Mouse (Mus musculus): ENCODE results near the gene Zfp383.
"Not testable (repeated sequence)": the region's sequence is repeated elsewhere in the genome, so short reads cannot be mapped to it uniquely, and the experiment has no call there.

The Zfp383 gene

GRCm38 (mm10) chr7:29908130-29908950 is at the start of gene Zfp383:
Zfp383 (plus strand) TSS chr7:29908223.
- peak; percentile 78 for DNase-seq (ENCODE audit: low spot score)

GRCm38 (mm10) chr7:29859532-29860517 is 48.2 kb upstream of the Zfp383 start, which contains the start of gene Zfp420:
Zfp420 (plus strand) TSS chr7:29859979.
- peak; percentile 89 for DNase-seq (ENCODE audit: low spot score)

- no peak for DNase-seq (ENCODE audit: low spot score)
Measured at GRCm38 (mm10) chr7:29861660-29862059, 46.4 kb upstream of the Zfp383 start.

GRCm38 (mm10) chr7:29874256-29874655 is 33.8 kb upstream of the Zfp383 start:
- no peak for DNase-seq (ENCODE audit: low spot score)

DNA sequence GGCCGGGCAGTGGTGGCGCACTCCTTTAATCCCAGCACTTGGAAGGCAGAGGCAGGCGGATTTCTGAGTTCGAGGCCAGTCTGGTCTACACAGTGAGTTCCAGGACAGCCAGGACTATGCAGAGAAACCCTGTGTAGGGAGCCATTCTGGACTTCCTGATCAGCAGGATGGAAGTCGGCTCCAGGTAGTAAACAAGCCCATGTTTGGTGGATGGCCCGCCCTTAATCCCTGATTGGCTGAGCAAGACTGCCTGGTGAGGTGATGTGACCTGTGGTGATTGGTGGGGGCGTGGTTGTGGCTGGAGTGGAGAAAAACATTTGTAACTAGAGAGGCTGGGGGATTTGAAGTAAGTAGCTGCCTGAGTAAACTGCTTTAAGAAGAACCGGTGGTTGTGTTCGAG is 30.5 kb upstream of the Zfp383 start:
- not testable (repeated sequence) for DNase-seq (ENCODE audit: low spot score)

DNA sequence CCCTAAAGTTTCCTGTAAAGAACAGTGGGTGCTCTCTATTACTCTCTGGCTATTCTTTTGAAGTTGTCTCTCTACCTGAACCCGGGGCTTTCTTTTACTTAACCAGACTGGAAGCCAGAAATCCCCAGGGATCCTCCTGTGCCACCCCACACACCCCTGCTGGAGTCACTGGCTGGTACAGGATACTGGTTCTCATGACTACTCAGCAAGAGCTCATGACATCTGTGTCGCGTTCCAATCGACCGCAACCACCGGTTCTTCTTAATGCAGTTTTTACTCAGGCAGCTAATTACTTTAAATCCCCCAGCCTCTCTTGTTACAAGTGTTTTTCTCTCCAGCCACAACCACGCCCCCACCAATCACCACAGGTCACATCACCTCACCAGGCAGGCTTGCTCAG is 28.0 kb upstream of the Zfp383 start:
- no peak for DNase-seq (ENCODE audit: low spot score)

DNA sequence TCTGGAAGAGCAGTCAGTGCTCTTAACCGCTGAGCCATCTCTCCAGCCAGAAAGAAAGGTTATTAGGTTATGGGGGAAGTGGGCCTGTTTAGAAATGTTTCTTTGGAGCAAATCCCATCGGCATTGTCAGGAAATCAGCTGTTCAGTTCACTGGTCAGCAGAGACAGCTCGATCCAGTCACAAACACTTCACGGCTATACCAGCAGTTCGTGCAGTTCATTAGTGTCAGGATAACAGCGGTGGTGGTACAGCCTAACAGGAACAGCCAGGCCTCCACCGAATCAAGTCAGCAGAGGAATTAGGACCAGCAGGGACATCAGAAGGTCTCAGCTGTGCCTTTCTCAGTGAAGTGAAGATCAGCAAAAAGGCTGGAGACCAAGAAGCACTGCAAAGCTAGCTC is 27.1 kb upstream of the Zfp383 start:
- DNase-seq (ENCODE audit: low spot score) = no peak

GRCm38 (mm10) chr7:29890501-29890900 is 17.5 kb upstream of the Zfp383 start:
- no peak for DNase-seq (ENCODE audit: low spot score)

DNA sequence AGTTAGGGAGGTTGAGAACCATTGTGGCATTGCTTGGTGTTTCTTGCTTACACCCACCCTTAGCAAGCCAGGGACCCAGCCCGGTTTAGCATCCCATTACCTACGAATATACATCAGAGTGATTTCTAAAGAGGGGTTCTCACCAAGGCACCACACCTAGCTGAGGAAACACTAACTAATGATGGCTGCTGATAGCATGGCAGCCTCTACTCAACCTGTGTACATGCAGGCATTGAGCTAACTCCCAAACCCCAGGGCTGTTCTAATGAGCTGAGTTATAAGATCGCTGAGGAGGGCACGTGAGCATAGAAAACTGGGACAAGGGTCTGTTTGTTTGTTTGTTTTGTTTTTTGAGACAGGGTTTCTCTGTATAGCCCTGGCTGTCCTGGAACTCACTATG is 15.3 kb upstream of the Zfp383 start:
- no peak for DNase-seq (ENCODE audit: low spot score)

DNA sequence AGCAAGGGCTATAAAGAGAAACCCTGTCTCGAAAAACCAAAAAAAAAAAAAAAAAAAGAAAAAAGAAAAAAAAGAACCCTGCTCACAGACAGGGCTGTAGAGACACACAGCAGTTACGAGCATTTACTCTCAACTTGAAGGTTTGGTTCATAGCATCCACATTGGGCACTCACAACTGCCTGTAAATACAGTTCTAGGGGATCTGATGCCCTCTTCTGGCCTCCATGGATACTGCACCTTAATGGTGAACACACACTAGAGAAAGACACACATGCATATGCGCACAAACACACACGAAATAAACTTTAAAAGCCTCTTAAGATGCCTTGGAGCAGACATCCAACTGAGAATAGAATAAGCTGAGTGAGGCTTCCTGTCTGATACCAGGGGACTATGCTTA is 9.7 kb upstream of the Zfp383 start:
- DNase-seq (ENCODE audit: low spot score) = no peak

GRCm38 (mm10) chr7:29904101-29904500 is 3.9 kb upstream of the Zfp383 start:
- DNase-seq (ENCODE audit: low spot score) = no peak

GRCm38 (mm10) chr7:29905966-29906681 is 1.9 kb upstream of the Zfp383 start, which contains the start of gene Zfp27:
Zfp27 (minus strand) TSS chr7:29906572.
- peak; percentile 65 for DNase-seq (ENCODE audit: low spot score)

GRCm38 (mm10) chr7:29906682-29907058 is 1.4 kb upstream of the Zfp383 start:
- no peak for DNase-seq (ENCODE audit: low spot score)

DNA sequence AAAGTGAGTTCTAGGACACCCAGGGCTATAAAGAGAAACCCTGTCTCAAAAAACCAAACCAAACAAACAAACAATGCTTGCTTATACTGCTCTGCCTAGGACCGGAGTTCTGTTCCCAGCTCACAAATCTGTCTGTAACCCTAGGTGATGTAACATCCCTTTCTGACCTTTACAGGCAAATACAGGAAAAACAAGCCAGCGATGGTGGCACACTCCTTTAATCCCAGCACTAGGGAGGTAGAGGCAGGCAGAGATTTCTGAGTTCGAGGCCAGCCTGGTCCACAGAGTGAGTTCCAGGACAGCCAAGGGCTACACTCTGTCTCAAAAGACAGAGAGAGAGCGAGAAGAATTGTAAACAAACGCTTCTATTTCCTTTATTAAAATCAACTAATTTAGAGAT is 817 bp upstream of the Zfp383 start:
- no peak for DNase-seq (ENCODE audit: low spot score)

GRCm38 (mm10) chr7:29910252-29910651 is 2.2 kb downstream of the Zfp383 start:
- no peak for DNase-seq (ENCODE audit: low spot score)

- no peak for DNase-seq (ENCODE audit: low spot score)
Measured at GRCm38 (mm10) chr7:29912172-29912571, 4.1 kb downstream of the Zfp383 start.

DNA sequence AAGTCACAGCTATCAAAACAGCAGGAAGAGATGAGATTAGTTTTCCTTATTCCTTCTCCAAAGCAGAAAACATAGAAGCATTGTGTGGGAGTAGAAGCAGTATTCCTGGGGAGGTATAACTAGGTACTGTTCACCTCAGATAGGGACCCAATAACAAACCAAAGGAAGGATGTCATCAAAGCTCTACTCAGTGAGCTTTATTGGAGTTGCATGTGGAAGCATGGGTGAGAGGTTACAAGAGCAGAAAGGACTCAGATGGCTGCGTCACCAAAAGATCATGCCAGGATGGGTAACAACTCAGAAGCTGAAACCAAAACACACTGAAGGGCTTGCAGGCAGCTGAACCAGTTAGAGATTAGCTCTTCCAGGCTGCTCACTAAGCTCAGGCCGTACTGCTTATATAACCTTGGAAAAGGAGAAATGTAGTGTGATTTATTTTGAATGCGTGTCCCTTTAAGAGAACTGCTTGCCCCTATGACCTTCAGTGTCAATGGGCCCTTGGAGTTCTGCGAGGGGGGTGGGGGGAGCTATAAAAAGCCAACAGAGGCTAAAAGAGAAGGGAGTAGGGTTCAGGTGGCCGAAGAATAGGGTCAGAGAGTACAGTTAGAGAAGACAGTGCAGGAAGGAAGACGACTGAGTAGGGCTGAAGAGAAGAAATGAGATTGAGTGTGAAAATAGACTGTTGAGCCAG is 9.5 kb downstream of the Zfp383 start:
- no peak for DNase-seq (ENCODE audit: low spot score)

GRCm38 (mm10) chr7:29918062-29918453 is 10.0 kb downstream of the Zfp383 start:
- no peak for DNase-seq (ENCODE audit: low spot score)

DNA sequence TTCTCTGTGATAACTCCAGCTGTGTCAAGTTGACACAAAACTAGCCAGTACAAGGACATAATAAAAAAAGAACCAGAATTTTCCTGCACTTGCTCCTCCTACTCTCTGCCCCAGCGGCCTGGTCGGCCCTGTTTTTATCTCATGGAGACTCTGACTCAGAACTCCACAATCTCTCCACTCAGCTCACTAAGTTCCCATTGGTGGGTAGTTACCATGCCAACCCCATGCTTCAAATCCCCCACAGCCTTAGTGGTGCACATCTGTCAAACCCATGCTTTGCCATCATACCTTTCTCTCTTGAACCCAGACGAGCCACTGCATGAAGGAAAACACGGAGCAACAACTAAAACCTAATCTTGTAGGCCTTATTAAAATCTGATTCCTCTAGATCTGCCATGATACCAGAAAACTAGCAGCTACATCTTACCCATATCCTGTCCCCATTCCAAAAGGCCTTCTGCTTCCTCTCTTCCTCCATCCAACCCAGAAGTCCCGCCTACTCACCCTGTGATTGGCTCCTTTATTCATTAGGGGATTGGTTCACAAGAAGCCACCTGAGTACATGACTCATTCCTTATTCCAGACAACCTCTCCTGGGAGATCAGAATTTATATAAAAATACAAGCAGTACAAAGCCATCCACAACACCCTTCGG is 13.5 kb downstream of the Zfp383 start:
- no peak for DNase-seq (ENCODE audit: low spot score)

GRCm38 (mm10) chr7:29922780-29923179 is 14.8 kb downstream of the Zfp383 start:
- no peak for DNase-seq (ENCODE audit: low spot score)

GRCm38 (mm10) chr7:29938856-29939255 is 30.8 kb downstream of the Zfp383 start:
- DNase-seq (ENCODE audit: low spot score) = no peak

All from T-cell, adult 2 months (primary cell).